Mouse (Mus musculus) kidney, adult 2 months (tissue): ENCODE data around the gene Tti1. TPM values are rescaled to one million over a fixed set of nuclear protein-coding genes. Genes with fewer than 3 reads are reported as not detected.
"Not testable (repeated sequence)": the region's sequence is repeated elsewhere in the genome, so short reads cannot be mapped to it uniquely, and the experiment has no call there.

Source experiments
- DNase-seq: peaks from one replicate; pipeline ENCODE4 v3.0.0; 2021
- H3K27ac ChIP-seq: fragments of 200-500 bp; 2 replicates; pipeline ENCODE4 v1.5.1; 2012; ENCODE audit warnings: low read depth, low read length, control low read depth, inconsistent platforms; ENCODE audit not compliant: insufficient read depth
- H3K27me3 ChIP-seq: fragments of 200-500 bp; replicated peaks from 2 replicates; pipeline ENCODE4 v1.6.1; 2012; ENCODE audit warnings: mild to moderate bottlenecking, moderate library complexity, low read length, inconsistent platforms; ENCODE audit not compliant: control insufficient read depth, insufficient read depth
- H3K36me3 ChIP-seq: fragments of 200-500 bp; 2 replicates; pipeline ENCODE4 v1.6.1; 2012; ENCODE audit warnings: mild to moderate bottlenecking, moderate library complexity, low read length, inconsistent platforms; ENCODE audit not compliant: control insufficient read depth, insufficient read depth
- H3K4me1 ChIP-seq: fragments of 200-500 bp; 2 replicates; pipeline ENCODE4 v1.6.1; 2011; ENCODE audit warnings: low read length; ENCODE audit not compliant: control insufficient read depth, insufficient read depth
- H3K4me3 ChIP-seq: fragments of 200-500 bp; 2 replicates; pipeline ENCODE4 v1.5.1; 2011; ENCODE audit warnings: mild to moderate bottlenecking, low read depth, low read length, control low read depth; ENCODE audit not compliant: insufficient read depth
- CTCF ChIP-seq: fragments of 200-500 bp; conservative IDR thresholded peaks from 2 replicates; pipeline ENCODE4 v1.5.1; 2011; ENCODE audit warnings: low read depth, mild to moderate bottlenecking, control low read depth, low read length, moderate library complexity, mixed read lengths; ENCODE audit not compliant: insufficient read depth, insufficient read length
- POLR2A ChIP-seq: fragments of 200-500 bp; IDR thresholded peaks from one replicate; pipeline ENCODE4 v1.6.1; 2011; ENCODE audit warnings: low read depth, low read length, control low read depth
- WGBS: fragments of 180-500 bp; shearing (Covaris S2); methylation state at CpG from one replicate; pipeline ENCODE4 v1.1.7; 2018; 5-methylcytosine and 5-hydroxymethylcytosine counted together
- polyA plus RNA-seq: library from polyadenylated mRNA; depleted of rRNA; stranded (reverse); fragments of >200 nt; gene quantifications from 2 replicates; pipeline ENCODE4 v1.2.3, GENCODE M21; 2012

Tti1 gene
- polyA plus RNA-seq, 1 experiment, result 16.3 TPM

GRCm38 (mm10) chr2:158057030-158057429, 28.8 kb upstream of the Tti1 start:
- H3K27me3 ChIP-seq, result no peaks in the 10 kb centered on the region
- H3K27ac ChIP-seq, result no peak overlapping the region
- TF ChIP-seq CTCF, result no peak
- DNase-seq, result no peak
- no peaks in the 10 kb centered on the region for H3K4me1 ChIP-seq
- no peak overlapping the region for H3K4me3 ChIP-seq
- peaks cover 3% of the 10 kb centered on the region for H3K36me3 ChIP-seq
- 71% methylated on average over 3 of the region's 3 CpGs for WGBS

GRCm38 (mm10) chr2:158055383-158055782, 27.1 kb upstream of the Tti1 start:
- not testable (repeated sequence) for H3K27ac ChIP-seq, H3K4me3 ChIP-seq, H3K27me3 ChIP-seq, H3K36me3 ChIP-seq, H3K4me1 ChIP-seq, DNase-seq
- WGBS, result 83% methylated on average over 8 of the region's 8 CpGs

GRCm38 (mm10) chr2:158054596-158054995, 26.4 kb upstream of the Tti1 start:
- DNase-seq, result no peak
- TF ChIP-seq POLR2A, result no peak
- no peak for TF ChIP-seq CTCF
- Histone ChIP-seq H3K4me3 (no peak overlapping the region), H3K36me3 (peaks cover 4% of the 10 kb centered on the region), H3K27me3 (no peaks in the 10 kb centered on the region), H3K4me1 (no peaks in the 10 kb centered on the region), H3K27ac (no peak overlapping the region)
- 90% methylated on average over 3 of the region's 3 CpGs for WGBS

GRCm38 (mm10) chr2:158050116-158050515, 21.9 kb upstream of the Tti1 start:
- no peaks in the 10 kb centered on the region for H3K4me1 ChIP-seq
- TF ChIP-seq POLR2A (no peak), CTCF (no peak)
- no peak overlapping the region for H3K27ac ChIP-seq
- no peaks in the 10 kb centered on the region for H3K27me3 ChIP-seq
- no peak for DNase-seq
- peaks cover 3% of the 10 kb centered on the region for H3K36me3 ChIP-seq
- H3K4me3 ChIP-seq, result no peak overlapping the region
- 90% methylated on average over 8 of the region's 8 CpGs for WGBS

GRCm38 (mm10) chr2:158048718-158049117, 20.5 kb upstream of the Tti1 start:
- no peak overlapping the region for H3K4me3 ChIP-seq
- no peak overlapping the region for H3K27ac ChIP-seq
- H3K27me3 ChIP-seq, result no peaks in the 10 kb centered on the region
- WGBS, result 98% methylated on average over 1 of the region's 1 CpGs
- DNase-seq, result no peak
- H3K4me1 ChIP-seq, result no peaks in the 10 kb centered on the region
- H3K36me3 ChIP-seq, result peaks cover 3% of the 10 kb centered on the region
- no peak for TF ChIP-seq POLR2A
- TF ChIP-seq CTCF, result no peak

DNA sequence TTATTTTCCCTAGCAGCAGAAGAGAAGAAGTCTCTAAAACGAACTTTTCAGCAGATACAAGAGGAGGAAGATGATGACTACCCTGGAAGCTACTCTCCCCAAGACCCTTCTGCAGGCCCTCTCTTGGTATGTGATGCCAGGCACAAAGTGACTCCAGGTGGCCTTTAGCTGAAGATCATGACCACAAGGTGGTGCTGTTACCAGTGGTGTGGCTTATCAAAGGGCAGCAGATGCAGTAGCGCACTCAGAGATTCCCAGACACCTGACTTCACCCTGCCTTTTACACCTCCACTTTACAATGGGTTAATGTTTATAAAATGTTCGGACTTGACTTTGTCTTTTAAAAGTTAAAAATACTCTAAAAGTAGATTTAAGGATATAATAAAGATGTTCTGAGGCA, 19.7 kb upstream of the Tti1 start:
- WGBS, result 43% methylated on average over 3 of the region's 3 CpGs
- TF ChIP-seq POLR2A (no peak), CTCF (peak; percentile 90)
- Histone ChIP-seq H3K27ac (no peak overlapping the region), H3K36me3 (peaks cover 3% of the 10 kb centered on the region), H3K27me3 (no peaks in the 10 kb centered on the region), H3K4me1 (no peaks in the 10 kb centered on the region), H3K4me3 (no peak overlapping the region)
- peak; percentile 80 for DNase-seq

DNA sequence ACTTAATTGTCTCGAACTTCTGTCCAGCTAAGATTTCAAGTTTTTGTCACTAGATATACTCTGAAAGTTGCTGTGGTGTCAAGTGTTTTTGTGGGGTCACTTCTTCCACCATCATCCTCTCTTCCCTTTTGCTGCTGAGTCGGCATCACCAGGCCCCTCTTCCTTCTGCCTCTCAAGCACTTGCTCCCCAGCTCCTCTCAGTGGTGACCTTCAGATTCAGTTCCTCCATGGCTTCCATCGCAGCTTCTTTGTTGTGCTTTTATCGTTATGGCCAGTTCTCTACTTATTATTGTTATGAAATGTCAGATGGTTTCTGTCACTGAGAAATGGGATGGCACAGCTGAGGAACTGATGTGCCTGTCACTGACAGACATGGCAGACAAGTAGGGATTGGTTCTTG, 18.0 kb upstream of the Tti1 start:
- Histone ChIP-seq H3K36me3 (peaks cover under 1% of the 10 kb centered on the region; the same call in 1 of the 2 replicates), H3K4me3 (no peak overlapping the region), H3K4me1 (0 out of 2 replicates have a peak, but pooled peaks cover 2% of the 10 kb centered on the region), H3K27ac (peak overlapping the region; percentile 1; the same call in 1 of the 2 replicates), H3K27me3 (no peaks in the 10 kb centered on the region)
- no peak for DNase-seq
- TF ChIP-seq CTCF, result no peak
- TF ChIP-seq POLR2A, result no peak
- WGBS, result 47% methylated on average over 4 of the region's 4 CpGs

DNA sequence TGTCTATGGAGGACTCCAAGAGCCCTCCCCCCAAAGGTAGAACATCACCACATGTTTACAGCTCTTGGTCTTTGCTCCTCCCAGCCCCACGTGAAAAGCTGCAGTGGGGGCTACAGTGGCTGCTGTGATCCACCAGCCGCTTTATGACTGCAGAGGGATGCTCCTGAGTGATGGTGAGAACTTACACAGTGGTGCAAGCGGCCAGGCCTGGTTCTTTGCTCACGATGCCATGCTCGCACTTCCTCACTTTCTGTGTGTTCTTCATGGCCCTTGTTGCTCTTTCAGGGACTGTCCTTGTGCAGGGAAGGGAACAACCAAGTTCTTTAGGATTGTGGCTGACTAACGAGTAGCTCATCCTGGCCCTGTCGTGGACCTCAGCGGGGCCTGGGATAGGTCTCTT, 15.3 kb upstream of the Tti1 start:
- TF ChIP-seq CTCF, result no peak
- TF ChIP-seq POLR2A, result no peak
- no peaks in the 10 kb centered on the region for H3K27me3 ChIP-seq
- no peak overlapping the region for H3K4me3 ChIP-seq
- no peaks in the 10 kb centered on the region; the same call in 1 of the 2 replicates for H3K36me3 ChIP-seq
- H3K4me1 ChIP-seq, result peaks cover 2% of the 10 kb centered on the region; the same call in 1 of the 2 replicates
- no peak overlapping the region for H3K27ac ChIP-seq
- 86% methylated on average over 8 of the region's 8 CpGs for WGBS
- no peak for DNase-seq
